Mouse (Mus musculus): ENCODE results near the gene Fbxo22. TPM values are rescaled to one million over a fixed set of nuclear protein-coding genes. Genes with fewer than 3 reads are reported as not detected.

The Fbxo22 gene
- polyA plus RNA-seq (2012; rRNA removed): 40.3 and 44.9 TPM in 2 replicates

GRCm38 (mm10) chr9:55208790-55209481 lies at the start of gene Fbxo22:
Gene Fbxo22, plus strand, starts transcription at chr9:55208925.

Other genes with a start within 250 kb of the Fbxo22 start
- gene Chrna5, start 228.0 kb upstream of the Fbxo22 start, polyA plus RNA-seq (2012; rRNA removed): 2.7 and 2.9 TPM in 2 replicates
- gene Chrna3, start 182.4 kb upstream of the Fbxo22 start, polyA plus RNA-seq (2012; rRNA removed): 5.2 and 8.7 TPM in 2 replicates
- gene Chrnb4, start 160.1 kb upstream of the Fbxo22 start, polyA plus RNA-seq (2012; rRNA removed): 1.5 and 2.7 TPM in 2 replicates
- 22.1 and 25.8 TPM in 2 replicates for gene Ube2q2, start 60.1 kb upstream of the Fbxo22 start, polyA plus RNA-seq (2012; rRNA removed)
- gene Nrg4, start 117.9 kb downstream of the Fbxo22 start, polyA plus RNA-seq (2012; rRNA removed): 0.36 and 0.58 TPM in 2 replicates
- 1.2 and 1.5 TPM in 2 replicates for gene Tmem266, start 118.0 kb downstream of the Fbxo22 start, polyA plus RNA-seq (2012; rRNA removed)